Mouse (Mus musculus) E14TG2a.4 (cell line): ENCODE measurements around the gene Crtap.

Source experiments
- H3K27me3 ChIP-seq: 2 replicates; pipeline ENCODE4 v1.6.1; 2014; ENCODE audit warnings: low read length, control low read depth; ENCODE audit not compliant: insufficient read depth
- H3K36me3 ChIP-seq: 2 replicates; pipeline ENCODE4 v1.6.1; 2014; ENCODE audit warnings: low read length, control low read depth; ENCODE audit not compliant: insufficient read depth
- H3K4me1 ChIP-seq: replicated peaks from 2 replicates; pipeline ENCODE4 v1.6.1; 2014; ENCODE audit warnings: low read depth, low read length, control low read depth
- H3K4me3 ChIP-seq: replicated peaks from 2 replicates; pipeline ENCODE4 v1.5.1; 2014; ENCODE audit warnings: mild to moderate bottlenecking, low read length
- H3K9me3 ChIP-seq: 2 replicates; pipeline ENCODE4 v1.6.1; 2014; ENCODE audit warnings: low read length, control low read depth
- CTCF ChIP-seq: conservative IDR thresholded peaks from 2 replicates; pipeline ENCODE4 v1.5.1; 2014; ENCODE audit warnings: low read length
- NANOG ChIP-seq: IDR thresholded peaks from 2 replicates; pipeline ENCODE4 v1.6.1; 2014; ENCODE audit warnings: borderline replicate concordance, low read length, mixed read lengths
- POU5F1 ChIP-seq: IDR thresholded peaks from 2 replicates; pipeline ENCODE4 v1.6.1; 2014; ENCODE audit warnings: low read length, borderline replicate concordance

The Crtap gene

GRCm38 (mm10) chr9:114420443-114420842, 30.0 kb upstream of the Crtap start:
- H3K36me3 ChIP-seq = peaks cover 77% of the 10 kb centered on the region
- no peaks in the 10 kb centered on the region for H3K4me1 ChIP-seq
- H3K4me3 ChIP-seq = no peak overlapping the region
- no peak for TF ChIP-seq CTCF
- H3K27me3 ChIP-seq = no peaks in the 10 kb centered on the region
- peaks cover 61% of the 10 kb centered on the region for H3K9me3 ChIP-seq

- Histone ChIP-seq H3K4me3 (no peak overlapping the region), H3K27me3 (no peaks in the 10 kb centered on the region), H3K4me1 (no peaks in the 10 kb centered on the region), H3K9me3 (peaks cover 84% of the 10 kb centered on the region), H3K36me3 (peaks cover 86% of the 10 kb centered on the region)
- TF ChIP-seq CTCF (peak; percentile 24), POU5F1 (no peak)
These were observed 27.7 kb upstream of the Crtap start for GRCm38 (mm10) chr9:114418187-114418586.

- TF ChIP-seq POU5F1 (no peak), NANOG (no peak), CTCF (no peak)
- H3K4me3 ChIP-seq = peak overlapping the region; percentile 20; the same call in 1 of the 2 replicates
- H3K4me1 ChIP-seq = no peaks in the 10 kb centered on the region
- H3K36me3 ChIP-seq = peaks cover 90% of the 10 kb centered on the region
- peaks cover 97% of the 10 kb centered on the region for H3K9me3 ChIP-seq
- no peaks in the 10 kb centered on the region for H3K27me3 ChIP-seq
These were observed 26.4 kb upstream of the Crtap start for GRCm38 (mm10) chr9:114416646-114417517.

- peak overlapping the region; percentile 8; the same call in 1 of the 2 replicates for H3K4me3 ChIP-seq
- peaks cover 90% of the 10 kb centered on the region for H3K36me3 ChIP-seq
- H3K9me3 ChIP-seq = peaks cover 100% of the 10 kb centered on the region
- H3K27me3 ChIP-seq = no peaks in the 10 kb centered on the region
- TF ChIP-seq CTCF (peak; percentile 35), NANOG (no peak), POU5F1 (no peak)
- H3K4me1 ChIP-seq = no peaks in the 10 kb centered on the region
These were observed 25.2 kb upstream of the Crtap start for GRCm38 (mm10) chr9:114415701-114416100.

- Histone ChIP-seq H3K27me3 (no peaks in the 10 kb centered on the region), H3K9me3 (peaks cover 100% of the 10 kb centered on the region), H3K4me3 (0 out of 2 replicates have a peak overlapping the region, but pooled peaks have one; percentile 8), H3K4me1 (no peaks in the 10 kb centered on the region), H3K36me3 (peaks cover 91% of the 10 kb centered on the region)
- TF ChIP-seq NANOG = no peak
- no peak for TF ChIP-seq CTCF
- TF ChIP-seq POU5F1 = no peak
These were observed 23.4 kb upstream of the Crtap start for GRCm38 (mm10) chr9:114413866-114414265.

- no peak for TF ChIP-seq NANOG
- TF ChIP-seq POU5F1 = no peak
- no peak for TF ChIP-seq CTCF
- no peaks in the 10 kb centered on the region for H3K27me3 ChIP-seq
- peaks cover 100% of the 10 kb centered on the region for H3K9me3 ChIP-seq
- H3K4me3 ChIP-seq = peak overlapping the region; percentile 13; the same call in 1 of the 2 replicates
- peaks cover 98% of the 10 kb centered on the region for H3K36me3 ChIP-seq
- H3K4me1 ChIP-seq = no peaks in the 10 kb centered on the region
These were observed 21.9 kb upstream of the Crtap start for GRCm38 (mm10) chr9:114412406-114412805.

GRCm38 (mm10) chr9:114411295-114411694, 20.8 kb upstream of the Crtap start:
- Histone ChIP-seq H3K36me3 (peaks cover 98% of the 10 kb centered on the region), H3K9me3 (peaks cover 100% of the 10 kb centered on the region), H3K4me1 (peaks cover 1% of the 10 kb centered on the region; the same call in 1 of the 2 replicates), H3K4me3 (peak overlapping the region; percentile 13; the same call in 1 of the 2 replicates), H3K27me3 (no peaks in the 10 kb centered on the region)
- TF ChIP-seq NANOG = no peak
- TF ChIP-seq POU5F1 = no peak
- TF ChIP-seq CTCF = no peak; the same call in 1 of the 2 replicates

- Histone ChIP-seq H3K36me3 (peaks cover 99% of the 10 kb centered on the region), H3K9me3 (peaks cover 100% of the 10 kb centered on the region), H3K27me3 (no peaks in the 10 kb centered on the region), H3K4me3 (no peak overlapping the region), H3K4me1 (peaks cover 10% of the 10 kb centered on the region; the same call in 1 of the 2 replicates)
- TF ChIP-seq POU5F1 = no peak
- TF ChIP-seq NANOG = no peak
- TF ChIP-seq CTCF = no peak
These were observed 19.9 kb upstream of the Crtap start for GRCm38 (mm10) chr9:114410313-114410862.

- no peak overlapping the region; the same call in 1 of the 2 replicates for H3K4me3 ChIP-seq
- H3K36me3 ChIP-seq = peaks cover 94% of the 10 kb centered on the region
- peaks cover 24% of the 10 kb centered on the region; the same call in 1 of the 2 replicates for H3K4me1 ChIP-seq
- TF ChIP-seq POU5F1 (no peak), NANOG (no peak), CTCF (no peak)
- no peaks in the 10 kb centered on the region for H3K27me3 ChIP-seq
- peaks cover 98% of the 10 kb centered on the region for H3K9me3 ChIP-seq
These were observed 17.2 kb upstream of the Crtap start for GRCm38 (mm10) chr9:114407676-114408075.
